Mouse (Mus musculus): ENCODE measurements around the gene Capn9.

DNA sequence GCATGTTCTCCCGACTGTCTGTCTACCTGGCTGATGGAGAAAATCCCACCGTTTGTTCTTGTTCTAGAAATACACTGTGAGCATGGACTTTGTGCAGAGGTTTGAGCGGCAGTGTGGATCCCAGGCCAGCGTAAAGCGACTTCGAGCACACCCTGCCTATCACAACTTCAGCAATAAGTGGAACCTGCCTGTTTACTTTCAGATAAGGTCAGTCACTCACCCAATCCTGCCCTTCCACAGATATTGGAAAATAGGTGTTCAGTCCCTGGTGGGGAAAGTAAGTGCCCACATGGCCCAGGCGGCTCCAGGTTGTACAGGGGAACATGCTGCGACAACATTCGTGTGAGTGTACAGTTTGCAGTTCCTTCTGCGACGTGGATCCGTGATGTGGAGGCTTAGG lies 35.0 kb upstream of the Capn9 start:
- TF ChIP-seq TAL1 (IDR thresholded peaks at IDR 0.05; ENCODE audit: low read length) (no peak), GATA1 (IDR thresholded peaks at IDR 0.05; ENCODE audit: low read length) (no peak)

All from erythroblast, embryonic 14.5 days (primary cell).